Mouse (Mus musculus) ES-E14 (cell line): ENCODE measurements at regions not wholly inside any gene's neighbourhood (a gene's known extent, or its start where the extent isn't known, plus 50 kb on each side); places are given as distances from the start of the nearest gene placed in this dataset.
"Not testable (repeated sequence)": the region's sequence is repeated elsewhere in the genome, so short reads cannot be mapped to it uniquely, and the experiment has no call there.

Experiments used
- DNase-seq: peaks from one replicate; pipeline ENCODE4 v3.0.0-alpha.2; 2013; ENCODE audit warnings: low read depth, low spot score
- H3K27ac ChIP-seq: 2 replicates; pipeline ENCODE4 v1.5.1; 2012; ENCODE audit warnings: low read depth, mild to moderate bottlenecking, low read length, moderate library complexity, mixed read lengths; ENCODE audit not compliant: poor library complexity, insufficient read depth, severe bottlenecking
- H3K36me3 ChIP-seq: 2 replicates; pipeline ENCODE4 v1.6.1; 2012; ENCODE audit warnings: mild to moderate bottlenecking, low read length, moderate library complexity, mixed read lengths; ENCODE audit not compliant: control insufficient read depth, poor library complexity, insufficient read depth, severe bottlenecking
- H3K4me1 ChIP-seq, 2 experiments: fragments of 150-350 bp in 1 of 2; sonication (generic) in 1 of 2; 2 replicates each; pipeline ENCODE4 v1.6.1; 2012; ENCODE audit warnings: low read length in 2 of 2, mild to moderate bottlenecking in 1 of 2, mixed read lengths in 1 of 2; ENCODE audit not compliant: control insufficient read depth in 2 of 2, insufficient read depth in 2 of 2, poor library complexity in 1 of 2
- H3K4me3 ChIP-seq, 2 experiments: fragments of 150-350 bp in 1 of 2; sonication (generic) in 1 of 2; 2 replicates each; pipeline ENCODE4 v1.5.1; 2012; ENCODE audit warnings: low read length in 2 of 2, low read depth in 1 of 2, mild to moderate bottlenecking in 1 of 2, mixed read lengths in 1 of 2; ENCODE audit not compliant: insufficient read depth in 1 of 2, poor library complexity in 1 of 2, severe bottlenecking in 1 of 2
- H3K9ac ChIP-seq: 2 replicates; pipeline ENCODE4 v1.6.1; 2012; ENCODE audit warnings: low read depth, mild to moderate bottlenecking, low read length, mixed read lengths; ENCODE audit not compliant: poor library complexity, insufficient read depth, severe bottlenecking
- H3K9me3 ChIP-seq: fragments of 150-350 bp; sonication (generic); 2 replicates; pipeline ENCODE4 v1.6.1; 2012; ENCODE audit warnings: low read depth, mild to moderate bottlenecking, low read length; ENCODE audit not compliant: control insufficient read depth, insufficient read depth
- CHD2 ChIP-seq: IDR thresholded peaks from 2 replicates; pipeline ENCODE4 v1.6.1; 2014; ENCODE audit warnings: mild to moderate bottlenecking, low read depth, low read length, inconsistent platforms
- HCFC1 ChIP-seq: IDR thresholded peaks from 2 replicates; pipeline ENCODE4 v1.6.1; 2012; ENCODE audit warnings: low read length, inconsistent platforms, borderline replicate concordance; ENCODE audit not compliant: insufficient read depth
- MAFK ChIP-seq: IDR thresholded peaks from 2 replicates; pipeline ENCODE4 v1.6.1; 2014; ENCODE audit warnings: mild to moderate bottlenecking, low read depth, low read length, inconsistent platforms; ENCODE audit not compliant: insufficient read depth
- ZC3H11A ChIP-seq: IDR thresholded peaks from 2 replicates; pipeline ENCODE4 v1.6.1; 2012; ENCODE audit warnings: low read depth, mild to moderate bottlenecking, inconsistent platforms, low read length, borderline replicate concordance
- ZNF384 ChIP-seq: IDR thresholded peaks from 2 replicates; pipeline ENCODE4 v1.6.1; 2012; ENCODE audit warnings: low read depth, low read length, inconsistent platforms
- in situ Hi-C, 2 experiments: fragments of 600-800 bp; cut with MboI; formaldehyde crosslinking; loops; one replicate each; pipeline ENCODE4 v1.15.1; 2025; ENCODE audit warnings: low sequenced_read_pairs in 2 of 2, inconsistent platforms in 1 of 2; ENCODE audit not compliant: unreplicated experiment in 2 of 2

GRCm38 (mm10) chr7:116644902-116645650 is 140.9 kb downstream of the Nucb2 start:
- no peak overlapping the region for H3K9ac ChIP-seq
- peak; percentile 70 for DNase-seq
- in situ Hi-C loops, result no loop called here
- H3K4me3 ChIP-seq, result no peak overlapping the region
- no peak overlapping the region for H3K27ac ChIP-seq
- TF ChIP-seq MAFK (no peak), ZC3H11A (peak; percentile 37; the same call in 1 of the 2 replicates)
- no peaks in the 10 kb centered on the region for H3K9me3 ChIP-seq
- no peaks in the 10 kb centered on the region for H3K36me3 ChIP-seq
- no peaks in the 10 kb centered on the region for H3K4me1 ChIP-seq

DNA sequence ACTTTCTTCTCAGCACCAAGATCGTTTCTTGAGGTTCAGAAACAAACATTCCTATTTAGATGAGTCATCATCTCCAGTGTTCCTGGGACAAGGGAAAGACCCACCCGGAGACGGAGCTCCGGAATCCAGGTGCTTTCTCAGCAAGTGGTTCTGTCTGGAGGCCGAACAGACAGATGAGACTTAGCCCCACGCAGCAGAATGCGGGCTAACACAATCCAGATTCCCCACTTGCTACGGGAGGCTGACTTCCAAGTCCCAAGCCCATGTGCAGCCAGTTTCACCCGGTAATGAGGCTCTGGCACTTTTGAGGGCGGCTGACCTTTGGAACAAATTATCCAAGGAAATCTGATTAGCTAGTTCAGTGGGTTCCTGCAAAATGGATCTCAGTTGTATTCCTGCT is 150.3 kb downstream of the Nucb2 start:
- H3K36me3 ChIP-seq, result no peaks in the 10 kb centered on the region
- in situ Hi-C loops, result no loop called here
- H3K4me1 ChIP-seq, result no peaks in the 10 kb centered on the region
- H3K27ac ChIP-seq, result no peak overlapping the region
- H3K4me3 ChIP-seq, result no peak overlapping the region
- no peaks in the 10 kb centered on the region for H3K9me3 ChIP-seq
- DNase-seq, result peak; percentile 30
- TF ChIP-seq MAFK (0 out of 2 replicates have a peak, but pooled peaks have one; percentile 10), ZC3H11A (no peak)
- H3K9ac ChIP-seq, result no peak overlapping the region

GRCm38 (mm10) chr7:116657040-116657439 is 152.9 kb downstream of the Nucb2 start:
- DNase-seq, H3K4me3 ChIP-seq, H3K36me3 ChIP-seq, H3K27ac ChIP-seq, H3K9ac ChIP-seq, H3K9me3 ChIP-seq, H3K4me1 ChIP-seq, in situ Hi-C loops: not testable (repeated sequence)

DNA sequence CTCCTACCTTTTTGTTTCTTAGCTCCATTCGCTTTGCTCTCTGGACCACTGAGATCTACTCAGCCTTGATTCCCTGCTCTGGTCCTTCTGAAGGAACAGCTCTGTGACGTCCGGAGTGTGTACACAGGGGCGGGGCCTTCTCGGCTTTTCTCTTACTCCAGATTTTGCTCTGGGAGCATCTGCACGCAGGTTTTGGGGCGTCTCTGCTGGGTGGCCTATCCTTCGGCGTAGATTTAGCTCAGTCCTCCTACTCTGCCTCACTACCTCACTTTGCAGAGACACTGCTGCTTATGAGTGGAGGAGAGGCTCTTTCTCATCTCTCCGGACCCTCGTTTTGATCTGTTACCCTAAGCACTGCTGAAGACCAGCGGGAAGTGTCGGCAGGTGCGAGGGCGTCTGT is 161.4 kb downstream of the Nucb2 start:
- no peaks in the 10 kb centered on the region for H3K36me3 ChIP-seq
- no peak overlapping the region for H3K9ac ChIP-seq
- H3K4me1 ChIP-seq, result no peaks in the 10 kb centered on the region
- H3K4me3 ChIP-seq, result no peak overlapping the region
- TF ChIP-seq MAFK (no peak), ZNF384 (no peak), HCFC1 (no peak), ZC3H11A (no peak), CHD2 (no peak)
- no peaks in the 10 kb centered on the region for H3K9me3 ChIP-seq
- H3K27ac ChIP-seq, result no peak overlapping the region
- no peak for DNase-seq
- in situ Hi-C loops, result no loop called here

- no peak for DNase-seq
- Histone ChIP-seq H3K9me3 (no peaks in the 10 kb centered on the region), H3K4me1 (no peaks in the 10 kb centered on the region), H3K9ac (no peak overlapping the region), H3K36me3 (no peaks in the 10 kb centered on the region), H3K27ac (no peak overlapping the region), H3K4me3 (no peak overlapping the region)
- in situ Hi-C loops, result no loop called here
- TF ChIP-seq ZNF384, result no peak
- no peak for TF ChIP-seq CHD2
- TF ChIP-seq ZC3H11A, result no peak
- no peak for TF ChIP-seq HCFC1
- no peak for TF ChIP-seq MAFK
These were observed 170.2 kb downstream of the Nucb2 start for GRCm38 (mm10) chr7:116674199-116675019.
